Mouse (Mus musculus) spleen, adult 2 months (tissue): ENCODE measurements around the gene Saysd1.

Experiments
- CTCF ChIP-seq: fragments of 200-500 bp; IDR thresholded peaks from 2 replicates; pipeline ENCODE4 v1.5.1; 2011; ENCODE audit warnings: mild to moderate bottlenecking, inconsistent platforms; ENCODE audit not compliant: insufficient read depth, insufficient read length, insufficient replicate concordance; ENCODE audit errors: extremely low read depth
- POLR2A ChIP-seq: fragments of 200-500 bp; IDR thresholded peaks from 2 replicates; pipeline ENCODE4 v1.6.1; 2011; ENCODE audit warnings: low read depth, low read length, inconsistent platforms

DNA sequence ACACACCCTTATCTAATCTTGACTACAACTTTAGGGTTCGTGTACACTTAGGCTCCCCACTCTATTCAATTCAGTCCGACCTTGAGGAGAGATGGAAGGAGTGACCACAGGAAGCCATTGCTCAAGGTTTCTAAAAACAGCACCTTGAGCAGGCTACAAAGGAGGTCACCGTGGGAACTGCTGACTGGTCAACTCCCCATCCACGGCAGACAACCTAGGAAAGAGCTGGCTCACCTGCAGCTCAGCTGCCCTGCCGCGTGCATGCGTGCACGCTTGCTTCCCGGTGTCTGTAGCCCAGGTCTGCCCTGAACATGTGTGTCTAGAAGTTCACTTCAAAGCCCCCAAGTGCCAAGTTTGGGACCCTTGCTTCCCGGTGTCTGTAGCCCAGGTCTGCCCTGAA lies 19.3 kb upstream of the Saysd1 start:
- TF ChIP-seq CTCF (no peak), POLR2A (no peak)
